Mouse (Mus musculus) midbrain, embryonic 10.5 days (tissue): ENCODE data around the gene Trak1. TPM values are rescaled to one million over a fixed set of nuclear protein-coding genes. Genes with fewer than 3 reads are reported as not detected.

ENCODE experiments used
- DNase-seq: peaks from one replicate; pipeline ENCODE4 v3.0.0-alpha.2; 2017; ENCODE audit warnings: low spot score
- H3K27ac ChIP-seq: fragments of 300-500 bp; sonication (generic); replicated peaks from 2 replicates; pipeline ENCODE4 v1.5.1; 2016; ENCODE audit warnings: mild to moderate bottlenecking
- H3K27me3 ChIP-seq: fragments of 300-500 bp; sonication (generic); 2 replicates; pipeline ENCODE4 v1.6.1; 2016; ENCODE audit warnings: low read depth, mild to moderate bottlenecking; ENCODE audit not compliant: poor library complexity, severe bottlenecking
- H3K36me3 ChIP-seq: fragments of 300-500 bp; sonication (generic); 2 replicates; pipeline ENCODE4 v1.6.1; 2016; ENCODE audit warnings: mild to moderate bottlenecking, moderate library complexity
- H3K4me1 ChIP-seq: fragments of 300-500 bp; sonication (generic); 2 replicates; pipeline ENCODE4 v1.6.1; 2016
- H3K4me3 ChIP-seq: fragments of 300-500 bp; sonication (generic); 2 replicates; pipeline ENCODE4 v1.5.1; 2016; ENCODE audit warnings: mild to moderate bottlenecking, moderate library complexity
- H3K9me3 ChIP-seq: fragments of 300-500 bp; sonication (generic); replicated peaks from 2 replicates; pipeline ENCODE4 v1.6.1; 2016; ENCODE audit warnings: mild to moderate bottlenecking
- WGBS: fragments of 180-500 bp; shearing (Covaris S2); methylation state at CpG from one replicate; pipeline ENCODE4 v1.1.7; 2016; 5-methylcytosine and 5-hydroxymethylcytosine counted together
- polyA plus RNA-seq: library from polyadenylated mRNA; unstranded; fragments of >200 nt; fragmentation: Nextera tagmentation; extraction: Ambion mirVana; gene quantifications from 2 replicates; pipeline ENCODE4 v1.2.1, GENCODE M21; 2016

The Trak1 gene
- polyA plus RNA-seq, 1 experiment from 2014 or later: 26.5 TPM

- Histone ChIP-seq H3K27ac (peak overlapping the region; percentile 35; the same call in 1 of the 2 replicates), H3K27me3 (no peaks in the 10 kb centered on the region), H3K9me3 (no peaks in the 10 kb centered on the region), H3K4me3 (no peak overlapping the region), H3K4me1 (peaks cover 33% of the 10 kb centered on the region), H3K36me3 (peaks cover 19% of the 10 kb centered on the region)
- no peak for DNase-seq
- WGBS: 85% methylated on average over 9 of the region's 9 CpGs
Observed at GRCm38 (mm10) chr9:121387539-121388272, 90.4 kb downstream of the Trak1 start.

- H3K4me1 ChIP-seq: peaks cover 32% of the 10 kb centered on the region
- no peak overlapping the region for H3K4me3 ChIP-seq
- no peaks in the 10 kb centered on the region for H3K27me3 ChIP-seq
- peak overlapping the region; percentile 35; the same call in 1 of the 2 replicates for H3K27ac ChIP-seq
- H3K9me3 ChIP-seq: no peaks in the 10 kb centered on the region
- DNase-seq: no peak
- 76% methylated on average over 13 of the region's 13 CpGs for WGBS
- H3K36me3 ChIP-seq: peaks cover 26% of the 10 kb centered on the region
Observed at GRCm38 (mm10) chr9:121388273-121388931, 91.1 kb downstream of the Trak1 start.

GRCm38 (mm10) chr9:121389258-121389657 lies 92.0 kb downstream of the Trak1 start:
- Histone ChIP-seq H3K4me3 (no peak overlapping the region), H3K9me3 (no peaks in the 10 kb centered on the region), H3K36me3 (peaks cover 35% of the 10 kb centered on the region), H3K27me3 (no peaks in the 10 kb centered on the region), H3K4me1 (peaks cover 25% of the 10 kb centered on the region), H3K27ac (no peak overlapping the region)
- DNase-seq: no peak
- WGBS: 85% methylated on average over 10 of the region's 10 CpGs

GRCm38 (mm10) chr9:121391898-121392297 lies 94.6 kb downstream of the Trak1 start:
- Histone ChIP-seq H3K9me3 (no peaks in the 10 kb centered on the region), H3K4me3 (no peak overlapping the region), H3K27me3 (no peaks in the 10 kb centered on the region), H3K27ac (no peak overlapping the region), H3K36me3 (peaks cover 57% of the 10 kb centered on the region), H3K4me1 (peaks cover 13% of the 10 kb centered on the region)
- no peak for DNase-seq
- 93% methylated on average over 13 of the region's 13 CpGs for WGBS

GRCm38 (mm10) chr9:121392427-121392826 lies 95.1 kb downstream of the Trak1 start:
- H3K4me1 ChIP-seq: peaks cover 14% of the 10 kb centered on the region
- no peak overlapping the region for H3K27ac ChIP-seq
- 53% methylated on average over 5 of the region's 5 CpGs for WGBS
- H3K4me3 ChIP-seq: no peak overlapping the region
- H3K9me3 ChIP-seq: no peaks in the 10 kb centered on the region
- peaks cover 57% of the 10 kb centered on the region for H3K36me3 ChIP-seq
- DNase-seq: peak; percentile 44
- H3K27me3 ChIP-seq: no peaks in the 10 kb centered on the region

GRCm38 (mm10) chr9:121393104-121393503 lies 95.8 kb downstream of the Trak1 start:
- 92% methylated on average over 4 of the region's 4 CpGs for WGBS
- DNase-seq: no peak

GRCm38 (mm10) chr9:121394882-121395281 lies 97.6 kb downstream of the Trak1 start:
- H3K27ac ChIP-seq: no peak overlapping the region
- H3K4me3 ChIP-seq: no peak overlapping the region
- peaks cover 55% of the 10 kb centered on the region for H3K36me3 ChIP-seq
- WGBS: 72% methylated on average over 2 of the region's 2 CpGs
- H3K9me3 ChIP-seq: no peaks in the 10 kb centered on the region
- DNase-seq: no peak
- peaks cover 14% of the 10 kb centered on the region for H3K4me1 ChIP-seq
- no peaks in the 10 kb centered on the region for H3K27me3 ChIP-seq

More at GRCm38 (mm10) chr9:121393104-121393503, 95.8 kb downstream of the Trak1 start:
- H3K27me3 ChIP-seq: no peaks in the 10 kb centered on the region
- H3K4me3 ChIP-seq: no peak overlapping the region
- H3K4me1 ChIP-seq: peaks cover 13% of the 10 kb centered on the region
- no peaks in the 10 kb centered on the region for H3K9me3 ChIP-seq
- H3K36me3 ChIP-seq: peaks cover 57% of the 10 kb centered on the region
- no peak overlapping the region for H3K27ac ChIP-seq

GRCm38 (mm10) chr9:121395812-121396211 lies 98.5 kb downstream of the Trak1 start:
- Histone ChIP-seq H3K4me1 (peaks cover 14% of the 10 kb centered on the region), H3K27me3 (no peaks in the 10 kb centered on the region), H3K9me3 (no peaks in the 10 kb centered on the region), H3K4me3 (no peak overlapping the region), H3K27ac (no peak overlapping the region), H3K36me3 (peaks cover 53% of the 10 kb centered on the region)
- DNase-seq: no peak
- WGBS: 92% methylated on average over 5 of the region's 5 CpGs

- Histone ChIP-seq H3K27ac (no peak overlapping the region), H3K27me3 (no peaks in the 10 kb centered on the region), H3K9me3 (no peaks in the 10 kb centered on the region), H3K36me3 (peaks cover 32% of the 10 kb centered on the region), H3K4me1 (peaks cover 24% of the 10 kb centered on the region), H3K4me3 (no peak overlapping the region)
- WGBS: 80% methylated on average over 17 of the region's 17 CpGs
- DNase-seq: no peak
Observed at GRCm38 (mm10) chr9:121398100-121398760, 100.9 kb downstream of the Trak1 start.

GRCm38 (mm10) chr9:121398761-121399160 lies 101.5 kb downstream of the Trak1 start:
- 77% methylated on average over 7 of the region's 7 CpGs for WGBS
- no peaks in the 10 kb centered on the region for H3K27me3 ChIP-seq
- H3K27ac ChIP-seq: no peak overlapping the region
- no peak overlapping the region for H3K4me3 ChIP-seq
- no peaks in the 10 kb centered on the region for H3K9me3 ChIP-seq
- H3K4me1 ChIP-seq: peaks cover 29% of the 10 kb centered on the region
- H3K36me3 ChIP-seq: peaks cover 27% of the 10 kb centered on the region
- no peak for DNase-seq

GRCm38 (mm10) chr9:121400608-121401007 lies 103.3 kb downstream of the Trak1 start:
- no peak overlapping the region for H3K27ac ChIP-seq

GRCm38 (mm10) chr9:121403157-121403671 lies 105.9 kb downstream of the Trak1 start:
- Histone ChIP-seq H3K4me1 (peaks cover 21% of the 10 kb centered on the region), H3K36me3 (peaks cover 23% of the 10 kb centered on the region), H3K4me3 (peak overlapping the region; percentile 30), H3K27me3 (no peaks in the 10 kb centered on the region), H3K9me3 (no peaks in the 10 kb centered on the region), H3K27ac (peak overlapping the region; percentile 67)
- peak; percentile 72 for DNase-seq
- 25% methylated on average over 16 of the region's 16 CpGs for WGBS

More at GRCm38 (mm10) chr9:121400608-121401007, 103.3 kb downstream of the Trak1 start:
- WGBS: 91% methylated on average over 8 of the region's 8 CpGs
- Histone ChIP-seq H3K4me3 (no peak overlapping the region), H3K4me1 (peaks cover 30% of the 10 kb centered on the region), H3K27me3 (no peaks in the 10 kb centered on the region), H3K9me3 (no peaks in the 10 kb centered on the region), H3K36me3 (peaks cover 29% of the 10 kb centered on the region)
- no peak for DNase-seq
